Mouse (Mus musculus): ENCODE data around the gene Crygs. TPM values are rescaled to one million over a fixed set of nuclear protein-coding genes. Genes with fewer than 3 reads are reported as not detected.
A peak's percentile ranks its signal among the peaks of the same experiment; 100 is the strongest.

The Crygs gene
- not detected in 2 replicates for polyA plus RNA-seq (2015; fragmentation: Nextera tagmentation; extraction: Ambion mirVana)

DNA sequence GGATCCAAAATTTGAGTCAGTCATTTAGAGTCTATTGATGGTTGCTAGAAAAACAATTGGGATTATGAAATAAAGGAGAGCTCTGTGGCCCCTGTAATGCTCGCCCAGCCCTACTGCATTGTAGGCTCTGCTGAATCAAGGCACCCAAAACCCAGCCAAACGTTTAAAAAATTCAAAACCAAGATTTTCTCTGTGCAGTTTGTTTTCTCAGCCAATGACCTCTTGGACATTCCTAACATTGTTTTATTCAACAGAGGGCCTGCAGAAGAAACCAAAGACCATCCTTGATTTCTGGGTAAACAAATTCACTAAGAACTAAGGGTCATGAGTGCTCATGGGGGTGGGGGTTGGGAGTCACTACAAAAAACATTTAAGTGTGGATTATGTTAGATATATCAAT is at the start of gene Crygs:
Gene Crygs (minus strand): TSS at position 101 of the 400 bp plus-strand sequence.
- no peak for ATAC-seq (ENCODE audit: low read depth)
- Histone ChIP-seq H3K36me3 (ENCODE audit: control insufficient read depth, insufficient read depth) (peaks cover 12% of the 10 kb centered on the region; the same call in 1 of the 2 replicates), H3K9ac (ENCODE audit: low read depth, low read length) (no peak within 1 kb of the TSS), H3K4me2 (ENCODE audit: low read depth, low read length) (no peak within 1 kb of the TSS), H3K4me1 (ENCODE audit: control insufficient read depth, low read depth, low read length) (no peaks in the 10 kb centered on the region), H3K9me3 (replicated peaks; ENCODE audit: control insufficient read depth, low read length) (no peaks in the 10 kb centered on the region), H3K4me3 (ENCODE audit: low read depth, low read length) (no peak within 1 kb of the TSS), H3K27ac (ENCODE audit: low read length) (no peak within 1 kb of the TSS), H3K27me3 (ENCODE audit: control insufficient read depth, insufficient read depth, low read depth, low read length) (no peaks in the 10 kb centered on the region)
- WGBS (ENCODE audit: insufficient replicate concordance) = 55% methylated on average over 2 of the region's 2 CpGs

GRCm38 (mm10) chr16:22857431-22858113 is 46.2 kb upstream of the Crygs start, which contains the start of the genes Tbccd1 and Dnajb11:
Tbccd1 (minus strand) TSS chr16:22857669.
Dnajb11 (plus strand) TSS chr16:22857845.
- Histone ChIP-seq H3K27ac (ENCODE audit: low read length) (peak within 1 kb of the TSS; percentile 97), H3K27me3 (ENCODE audit: control insufficient read depth, insufficient read depth, low read depth, low read length) (no peaks in the 10 kb centered on the region), H3K4me1 (ENCODE audit: control insufficient read depth, low read depth, low read length) (peaks cover 31% of the 10 kb centered on the region), H3K9me3 (replicated peaks; ENCODE audit: control insufficient read depth, low read length) (no peaks in the 10 kb centered on the region), H3K4me2 (ENCODE audit: low read depth, low read length) (peak within 1 kb of the TSS; percentile 96), H3K36me3 (ENCODE audit: control insufficient read depth, insufficient read depth) (peaks cover 2% of the 10 kb centered on the region), H3K9ac (ENCODE audit: low read depth, low read length) (peak within 1 kb of the TSS; percentile 91), H3K4me3 (ENCODE audit: low read depth, low read length) (peak within 1 kb of the TSS; percentile 86)
- under 1% methylated on average over 62 of the region's 62 CpGs for WGBS (ENCODE audit: insufficient replicate concordance)
- ATAC-seq (ENCODE audit: low read depth) = peak; percentile 96

- Histone ChIP-seq H3K4me1 (ENCODE audit: control insufficient read depth, low read depth, low read length) (peaks cover 37% of the 10 kb centered on the region), H3K4me3 (ENCODE audit: low read depth, low read length) (peak overlapping the region; percentile 86), H3K4me2 (ENCODE audit: low read depth, low read length) (peak overlapping the region; percentile 96), H3K9me3 (replicated peaks; ENCODE audit: control insufficient read depth, low read length) (no peaks in the 10 kb centered on the region), H3K9ac (ENCODE audit: low read depth, low read length) (peak overlapping the region; percentile 71), H3K27me3 (ENCODE audit: control insufficient read depth, insufficient read depth, low read depth, low read length) (no peaks in the 10 kb centered on the region), H3K27ac (ENCODE audit: low read length) (peak overlapping the region; percentile 97), H3K36me3 (ENCODE audit: control insufficient read depth, insufficient read depth) (peaks cover 2% of the 10 kb centered on the region; the same call in 1 of the 2 replicates)
- 2% methylated on average over 9 of the region's 9 CpGs for WGBS (ENCODE audit: insufficient replicate concordance)
- ATAC-seq (ENCODE audit: low read depth) = peak; percentile 25
These were observed 45.4 kb upstream of the Crygs start for GRCm38 (mm10) chr16:22856773-22857172.

- Histone ChIP-seq H3K9ac (ENCODE audit: low read depth, low read length) (peak overlapping the region; percentile 5; the same call in 1 of the 2 replicates), H3K36me3 (ENCODE audit: control insufficient read depth, insufficient read depth) (peaks cover 2% of the 10 kb centered on the region; the same call in 1 of the 2 replicates), H3K27ac (ENCODE audit: low read length) (peak overlapping the region; percentile 63), H3K4me3 (ENCODE audit: low read depth, low read length) (peak overlapping the region; percentile 42), H3K9me3 (replicated peaks; ENCODE audit: control insufficient read depth, low read length) (no peaks in the 10 kb centered on the region), H3K4me2 (ENCODE audit: low read depth, low read length) (peak overlapping the region; percentile 60), H3K27me3 (ENCODE audit: control insufficient read depth, insufficient read depth, low read depth, low read length) (no peaks in the 10 kb centered on the region), H3K4me1 (ENCODE audit: control insufficient read depth, low read depth, low read length) (peaks cover 32% of the 10 kb centered on the region)
- no peak for ATAC-seq (ENCODE audit: low read depth)
- WGBS (ENCODE audit: insufficient replicate concordance) = 48% methylated on average over 4 of the region's 4 CpGs
These were observed 41.3 kb upstream of the Crygs start for GRCm38 (mm10) chr16:22852709-22853108.

DNA sequence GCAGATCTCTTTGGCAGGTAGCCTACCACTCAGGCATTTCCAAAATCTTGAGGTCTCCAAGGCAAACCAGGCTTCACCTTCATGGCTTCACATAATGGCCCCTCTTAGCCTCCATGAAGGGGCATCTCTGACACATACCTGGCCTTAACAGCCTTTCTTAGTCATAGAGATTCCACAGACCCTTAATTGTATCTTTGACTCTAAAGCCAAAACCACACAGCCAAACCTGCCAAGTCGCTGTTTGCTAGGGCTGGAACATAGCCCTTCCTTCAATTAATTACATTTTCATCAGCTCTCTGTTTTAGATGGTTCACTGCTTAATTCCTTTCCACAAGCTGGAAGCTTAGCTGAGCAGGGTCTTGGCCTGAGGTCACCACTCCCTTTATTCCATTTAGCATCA is 37.0 kb upstream of the Crygs start:
- Histone ChIP-seq H3K4me3 (ENCODE audit: low read depth, low read length) (no peak overlapping the region), H3K4me2 (ENCODE audit: low read depth, low read length) (no peak overlapping the region), H3K36me3 (ENCODE audit: control insufficient read depth, insufficient read depth) (no peaks in the 10 kb centered on the region), H3K9me3 (replicated peaks; ENCODE audit: control insufficient read depth, low read length) (no peaks in the 10 kb centered on the region), H3K9ac (ENCODE audit: low read depth, low read length) (no peak overlapping the region), H3K27ac (ENCODE audit: low read length) (no peak overlapping the region), H3K27me3 (ENCODE audit: control insufficient read depth, insufficient read depth, low read depth, low read length) (no peaks in the 10 kb centered on the region), H3K4me1 (ENCODE audit: control insufficient read depth, low read depth, low read length) (peaks cover 37% of the 10 kb centered on the region)
- WGBS (ENCODE audit: insufficient replicate concordance) = 94% methylated on average over 1 of the region's 1 CpGs
- no peak for ATAC-seq (ENCODE audit: low read depth)

- Histone ChIP-seq H3K9me3 (replicated peaks; ENCODE audit: control insufficient read depth, low read length) (no peaks in the 10 kb centered on the region), H3K27ac (ENCODE audit: low read length) (no peak overlapping the region), H3K4me2 (ENCODE audit: low read depth, low read length) (no peak overlapping the region), H3K9ac (ENCODE audit: low read depth, low read length) (no peak overlapping the region), H3K4me3 (ENCODE audit: low read depth, low read length) (no peak overlapping the region), H3K36me3 (ENCODE audit: control insufficient read depth, insufficient read depth) (no peaks in the 10 kb centered on the region), H3K4me1 (ENCODE audit: control insufficient read depth, low read depth, low read length) (peaks cover 31% of the 10 kb centered on the region), H3K27me3 (ENCODE audit: control insufficient read depth, insufficient read depth, low read depth, low read length) (no peaks in the 10 kb centered on the region)
- ATAC-seq (ENCODE audit: low read depth) = no peak
- 85% methylated on average over 1 of the region's 1 CpGs for WGBS (ENCODE audit: insufficient replicate concordance)
These were observed 36.3 kb upstream of the Crygs start for GRCm38 (mm10) chr16:22847686-22848085.

GRCm38 (mm10) chr16:22845481-22845880 is 34.1 kb upstream of the Crygs start:
- peaks cover 22% of the 10 kb centered on the region for H3K4me1 ChIP-seq (ENCODE audit: control insufficient read depth, low read depth, low read length)
- H3K4me3 ChIP-seq (ENCODE audit: low read depth, low read length) = no peak overlapping the region
- H3K27ac ChIP-seq (ENCODE audit: low read length) = peak overlapping the region; percentile 60; the same call in 1 of the 2 replicates
- no peak overlapping the region for H3K4me2 ChIP-seq (ENCODE audit: low read depth, low read length)
- no peaks in the 10 kb centered on the region for H3K27me3 ChIP-seq (ENCODE audit: control insufficient read depth, insufficient read depth, low read depth, low read length)
- H3K9ac ChIP-seq (ENCODE audit: low read depth, low read length) = no peak overlapping the region
- no peaks in the 10 kb centered on the region for H3K9me3 ChIP-seq (replicated peaks; ENCODE audit: control insufficient read depth, low read length)
- peaks cover 5% of the 10 kb centered on the region for H3K36me3 ChIP-seq (ENCODE audit: control insufficient read depth, insufficient read depth)
- ATAC-seq (ENCODE audit: low read depth) = peak; percentile 61
- 69% methylated on average over 4 of the region's 4 CpGs for WGBS (ENCODE audit: insufficient replicate concordance)

GRCm38 (mm10) chr16:22844834-22845233 is 33.5 kb upstream of the Crygs start:
- H3K9me3 ChIP-seq (replicated peaks; ENCODE audit: control insufficient read depth, low read length) = no peaks in the 10 kb centered on the region
- peak overlapping the region; percentile 60 for H3K27ac ChIP-seq (ENCODE audit: low read length)
- H3K9ac ChIP-seq (ENCODE audit: low read depth, low read length) = peak overlapping the region; percentile 67
- WGBS (ENCODE audit: insufficient replicate concordance) = 54% methylated on average over 5 of the region's 5 CpGs
- no peaks in the 10 kb centered on the region for H3K27me3 ChIP-seq (ENCODE audit: control insufficient read depth, insufficient read depth, low read depth, low read length)
- H3K36me3 ChIP-seq (ENCODE audit: control insufficient read depth, insufficient read depth) = peaks cover 9% of the 10 kb centered on the region
- ATAC-seq (ENCODE audit: low read depth) = no peak
- H3K4me2 ChIP-seq (ENCODE audit: low read depth, low read length) = peak overlapping the region; percentile 73
- peak overlapping the region; percentile 59; the same call in 1 of the 2 replicates for H3K4me3 ChIP-seq (ENCODE audit: low read depth, low read length)
- H3K4me1 ChIP-seq (ENCODE audit: control insufficient read depth, low read depth, low read length) = peaks cover 22% of the 10 kb centered on the region
